Mouse (Mus musculus) right cerebral cortex, adult 2 months (tissue): ENCODE results near the gene Omp.

Experiments
- DNase-seq, 2 experiments: peaks; one replicate each; pipeline ENCODE4 v3.0.0; 2021 to 2022; ENCODE audit warnings: low spot score in 2 of 2

The Omp gene

DNA sequence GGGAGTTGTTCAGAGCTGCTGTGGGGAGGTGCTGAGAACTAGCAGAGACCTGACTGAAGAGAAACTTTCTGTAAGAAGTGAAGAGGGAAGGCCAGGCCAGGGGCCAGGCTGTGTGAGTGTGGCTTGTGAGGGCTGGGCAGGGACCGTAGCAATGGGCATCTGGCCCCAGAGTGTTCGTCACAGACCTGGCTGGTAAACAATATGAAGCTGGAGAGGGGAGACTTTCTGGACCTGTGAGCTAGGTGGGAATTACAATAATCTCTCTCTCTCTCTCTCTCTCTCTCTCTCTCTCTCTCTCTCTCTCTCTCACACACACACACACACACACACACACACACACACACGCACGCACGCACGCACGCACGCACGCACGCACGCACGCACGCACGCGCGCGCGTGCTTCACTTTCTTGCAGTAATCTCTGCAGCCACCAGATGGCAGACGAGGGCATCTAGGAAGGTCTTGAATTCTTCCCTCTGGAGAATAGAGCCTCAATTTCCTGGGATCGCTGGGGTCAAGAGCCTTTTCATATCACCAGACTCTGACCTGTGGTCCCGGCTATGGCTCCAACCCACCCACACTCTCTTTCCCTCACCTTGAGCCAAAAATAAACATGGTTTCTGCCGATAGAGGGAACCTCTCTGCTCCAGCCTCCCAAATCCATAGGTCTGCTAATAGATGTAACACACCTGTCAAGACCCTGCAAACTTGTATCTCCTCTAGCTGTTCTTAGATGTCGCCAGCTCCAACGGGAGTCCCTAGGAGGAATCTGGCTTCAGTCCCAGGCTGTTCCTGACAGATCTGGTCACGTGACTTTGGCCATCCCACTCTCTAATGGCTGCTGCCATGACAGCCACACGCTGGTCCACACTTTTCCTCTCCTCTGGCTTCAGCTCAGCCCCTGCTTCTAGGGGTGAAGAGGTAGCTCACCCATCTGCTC lies 42.0 kb downstream of the Omp start:
- DNase-seq = peak; percentile 87 to 88

DNA sequence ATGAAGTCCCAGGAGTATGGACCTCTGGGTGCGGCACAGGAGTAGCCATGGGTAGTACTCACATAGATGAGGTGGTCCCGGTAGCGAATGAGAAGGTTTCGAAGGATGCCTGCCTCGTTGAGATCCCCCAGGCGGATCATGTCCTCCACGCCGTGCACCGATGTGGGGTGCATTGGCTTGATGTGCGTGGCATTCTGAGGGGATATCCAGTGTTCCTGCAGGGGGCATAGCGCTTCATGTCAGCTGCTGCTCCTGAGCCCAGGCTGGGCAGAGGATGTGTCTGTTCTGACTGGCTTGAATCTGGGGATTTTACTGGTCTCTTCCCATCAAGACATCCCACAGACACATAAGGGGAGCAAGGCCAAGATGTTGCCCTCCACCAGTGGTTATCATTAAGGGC lies 42.8 kb downstream of the Omp start:
- no peak for DNase-seq

DNA sequence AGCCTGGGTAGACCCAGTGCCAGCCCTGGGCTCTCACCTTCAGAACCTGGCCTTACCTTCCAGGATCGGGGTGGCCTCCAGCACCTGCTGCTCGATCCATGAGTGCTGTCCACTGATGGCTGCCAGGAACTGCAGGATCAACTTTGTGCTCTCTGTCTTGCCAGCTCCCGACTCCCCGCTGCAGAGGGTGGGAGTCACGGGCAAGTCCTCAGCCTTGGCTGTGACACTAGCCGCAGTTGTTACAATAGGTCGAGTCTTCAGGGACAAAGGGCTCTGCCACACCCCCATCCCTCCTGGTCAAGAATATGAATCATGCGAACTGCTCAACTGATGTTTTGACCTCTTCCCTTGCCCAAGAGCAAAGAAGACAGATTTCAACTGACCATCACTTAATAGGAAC lies 47.7 kb downstream of the Omp start:
- DNase-seq = no peak

DNA sequence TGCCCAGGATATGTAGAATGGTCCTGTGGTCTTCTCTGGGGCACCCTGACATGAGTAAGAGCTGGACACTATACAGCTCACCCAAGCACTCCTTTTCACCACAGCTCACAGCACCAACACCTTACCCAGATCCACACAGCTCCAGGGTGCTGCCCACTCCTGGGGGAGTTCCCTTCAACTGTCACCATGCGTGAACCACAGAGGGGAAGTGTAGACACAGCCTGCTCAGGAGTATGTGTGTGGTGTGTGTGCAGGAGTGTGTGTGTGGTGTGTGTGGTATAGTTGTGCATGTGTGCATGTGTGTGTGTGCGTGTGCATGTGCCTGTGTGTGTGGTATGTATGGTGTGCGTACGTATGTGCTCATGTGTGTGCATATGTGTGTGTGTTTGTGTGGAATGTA lies 49.5 kb downstream of the Omp start:
- no peak for DNase-seq
